Mouse (Mus musculus): ENCODE results near the gene Gm15217. TPM values are rescaled to one million over a fixed set of nuclear protein-coding genes. Genes with fewer than 3 reads are reported as not detected.

The Gm15217 gene
- total RNA-seq, 1 experiment = not detected

- TF ChIP-seq MAFK (IDR thresholded peaks at IDR 0.05; ENCODE audit: insufficient read depth, low read depth, low read length) (no peak), HCFC1 (IDR thresholded peaks at IDR 0.05; ENCODE audit: borderline replicate concordance, insufficient read depth, low read length) (no peak), CHD2 (IDR thresholded peaks at IDR 0.05; ENCODE audit: low read depth, low read length) (no peak), ZNF384 (IDR thresholded peaks at IDR 0.05; ENCODE audit: low read depth, low read length) (no peak), ZC3H11A (IDR thresholded peaks at IDR 0.05; ENCODE audit: borderline replicate concordance, low read depth, low read length) (no peak)
- peak overlapping the region; percentile 67 to 77 for H3K4me3 ChIP-seq (ENCODE audit: insufficient read depth in 1 of 2, low read depth in 1 of 2, low read length in 2 of 2, poor library complexity in 1 of 2, severe bottlenecking in 1 of 2)
- 0 out of 4 replicates have a peak, but pooled peaks cover 0 to 2% of the 10 kb centered on the region in 2 experiments for H3K4me1 ChIP-seq (ENCODE audit: control insufficient read depth in 2 of 2, insufficient read depth in 2 of 2, low read length in 2 of 2, poor library complexity in 1 of 2)
- no peak for DNase-seq (ENCODE audit: low read depth, low spot score)
- no peak overlapping the region for H3K27ac ChIP-seq (ENCODE audit: insufficient read depth, low read depth, low read length, poor library complexity, severe bottlenecking)
- peak overlapping the region; percentile 50; the same call in 1 of the 2 replicates for H3K9ac ChIP-seq (ENCODE audit: insufficient read depth, low read depth, low read length, poor library complexity, severe bottlenecking)
- in situ Hi-C loops (cut with MboI; ENCODE audit: low sequenced_read_pairs in 2 of 2, unreplicated experiment in 2 of 2) = no loop called here
- peaks cover 5% of the 10 kb centered on the region; the same call in 1 of the 2 replicates for H3K36me3 ChIP-seq (ENCODE audit: control insufficient read depth, insufficient read depth, low read length, poor library complexity, severe bottlenecking)
- H3K9me3 ChIP-seq (ENCODE audit: control insufficient read depth, insufficient read depth, low read depth, low read length) = no peaks in the 10 kb centered on the region
Measured at GRCm38 (mm10) chr14:46389438-46390248, 10.4 kb downstream of the Gm15217 start.

- in situ Hi-C loops (cut with MboI; ENCODE audit: low sequenced_read_pairs in 2 of 2, unreplicated experiment in 2 of 2) = no loop called here
- DNase-seq (ENCODE audit: low read depth, low spot score) = no peak
- Histone ChIP-seq H3K9ac (ENCODE audit: insufficient read depth, low read depth, low read length, poor library complexity, severe bottlenecking) (peak within 1 kb of the TSS; percentile 55), H3K36me3 (ENCODE audit: control insufficient read depth, insufficient read depth, low read length, poor library complexity, severe bottlenecking) (peaks cover 5% of the 10 kb centered on the region; the same call in 1 of the 2 replicates), H3K9me3 (ENCODE audit: control insufficient read depth, insufficient read depth, low read depth, low read length) (no peaks in the 10 kb centered on the region), H3K4me3 (ENCODE audit: insufficient read depth in 1 of 2, low read depth in 1 of 2, low read length in 2 of 2, poor library complexity in 1 of 2, severe bottlenecking in 1 of 2) (peak within 1 kb of the TSS; percentile 52 to 77), H3K4me1 (ENCODE audit: control insufficient read depth in 2 of 2, insufficient read depth in 2 of 2, low read length in 2 of 2, poor library complexity in 1 of 2) (0 out of 4 replicates have a peak, but pooled peaks cover 0 to 1% of the 10 kb centered on the region in 2 experiments), H3K27ac (ENCODE audit: insufficient read depth, low read depth, low read length, poor library complexity, severe bottlenecking) (peak within 1 kb of the TSS; percentile 65; the same call in 1 of the 2 replicates)
- no peak for TF ChIP-seq MAFK (IDR thresholded peaks at IDR 0.05; ENCODE audit: insufficient read depth, low read depth, low read length)
- TF ChIP-seq ZC3H11A (IDR thresholded peaks at IDR 0.05; ENCODE audit: borderline replicate concordance, low read depth, low read length) = no peak
- no peak for TF ChIP-seq ZNF384 (IDR thresholded peaks at IDR 0.05; ENCODE audit: low read depth, low read length)
- TF ChIP-seq HCFC1 (IDR thresholded peaks at IDR 0.05; ENCODE audit: borderline replicate concordance, insufficient read depth, low read length) = no peak
- TF ChIP-seq CHD2 (IDR thresholded peaks at IDR 0.05; ENCODE audit: low read depth, low read length) = no peak
Measured at GRCm38 (mm10) chr14:46390249-46390775, 11.1 kb downstream of the Gm15217 start, which contains the start of gene Bmp4. Bmp4 (minus strand) TSS chr14:46390669.

- in situ Hi-C loops (cut with MboI; ENCODE audit: low sequenced_read_pairs in 2 of 2, unreplicated experiment in 2 of 2) = no loop called here
- peak overlapping the region; percentile 65; the same call in 1 of the 2 replicates for H3K27ac ChIP-seq (ENCODE audit: insufficient read depth, low read depth, low read length, poor library complexity, severe bottlenecking)
Measured at GRCm38 (mm10) chr14:46391621-46392170, 12.5 kb downstream of the Gm15217 start.

GRCm38 (mm10) chr14:46398091-46398695 lies 19.0 kb downstream of the Gm15217 start:
- in situ Hi-C loops (cut with MboI; ENCODE audit: low sequenced_read_pairs in 2 of 2, unreplicated experiment in 2 of 2) = no loop called here
- DNase-seq (ENCODE audit: low read depth, low spot score) = no peak
- Histone ChIP-seq H3K4me3 (ENCODE audit: insufficient read depth in 1 of 2, low read depth in 1 of 2, low read length in 2 of 2, poor library complexity in 1 of 2, severe bottlenecking in 1 of 2) (peak overlapping the region; percentile 56 to 68), H3K9ac (ENCODE audit: insufficient read depth, low read depth, low read length, poor library complexity, severe bottlenecking) (peak overlapping the region; percentile 58; the same call in 1 of the 2 replicates), H3K4me1 (ENCODE audit: control insufficient read depth in 2 of 2, insufficient read depth in 2 of 2, low read length in 2 of 2, poor library complexity in 1 of 2) (peaks cover 0 to 10% of the 10 kb centered on the region in 2 experiments; a peak in 2 of 4 replicates), H3K9me3 (ENCODE audit: control insufficient read depth, insufficient read depth, low read depth, low read length) (no peaks in the 10 kb centered on the region), H3K27ac (ENCODE audit: insufficient read depth, low read depth, low read length, poor library complexity, severe bottlenecking) (no peak overlapping the region; the same call in 1 of the 2 replicates), H3K36me3 (ENCODE audit: control insufficient read depth, insufficient read depth, low read length, poor library complexity, severe bottlenecking) (no peaks in the 10 kb centered on the region)
- TF ChIP-seq HCFC1 (IDR thresholded peaks at IDR 0.05; ENCODE audit: borderline replicate concordance, insufficient read depth, low read length) (no peak), ZNF384 (IDR thresholded peaks at IDR 0.05; ENCODE audit: low read depth, low read length) (no peak)

More at GRCm38 (mm10) chr14:46391621-46392170, 12.5 kb downstream of the Gm15217 start:
- TF ChIP-seq ZC3H11A (IDR thresholded peaks at IDR 0.05; ENCODE audit: borderline replicate concordance, low read depth, low read length) (no peak), ZNF384 (IDR thresholded peaks at IDR 0.05; ENCODE audit: low read depth, low read length) (peak; percentile 89), HCFC1 (IDR thresholded peaks at IDR 0.05; ENCODE audit: borderline replicate concordance, insufficient read depth, low read length) (no peak), CHD2 (IDR thresholded peaks at IDR 0.05; ENCODE audit: low read depth, low read length) (no peak)
- Histone ChIP-seq H3K36me3 (ENCODE audit: control insufficient read depth, insufficient read depth, low read length, poor library complexity, severe bottlenecking) (no peaks in the 10 kb centered on the region), H3K9me3 (ENCODE audit: control insufficient read depth, insufficient read depth, low read depth, low read length) (no peaks in the 10 kb centered on the region), H3K9ac (ENCODE audit: insufficient read depth, low read depth, low read length, poor library complexity, severe bottlenecking) (no peak overlapping the region), H3K4me3 (ENCODE audit: insufficient read depth in 1 of 2, low read depth in 1 of 2, low read length in 2 of 2, poor library complexity in 1 of 2, severe bottlenecking in 1 of 2) (no peak overlapping the region), H3K4me1 (ENCODE audit: control insufficient read depth in 2 of 2, insufficient read depth in 2 of 2, low read length in 2 of 2, poor library complexity in 1 of 2) (no peaks in the 10 kb centered on the region)
- DNase-seq (ENCODE audit: low read depth, low spot score) = no peak
